Mouse (Mus musculus): ENCODE measurements around the gene Tspear.
A peak's percentile ranks its signal among the peaks of the same experiment; 100 is the strongest.
"Not testable (repeated sequence)": the region's sequence is repeated elsewhere in the genome, so short reads cannot be mapped to it uniquely, and the experiment has no call there.

Gene Tspear

DNA sequence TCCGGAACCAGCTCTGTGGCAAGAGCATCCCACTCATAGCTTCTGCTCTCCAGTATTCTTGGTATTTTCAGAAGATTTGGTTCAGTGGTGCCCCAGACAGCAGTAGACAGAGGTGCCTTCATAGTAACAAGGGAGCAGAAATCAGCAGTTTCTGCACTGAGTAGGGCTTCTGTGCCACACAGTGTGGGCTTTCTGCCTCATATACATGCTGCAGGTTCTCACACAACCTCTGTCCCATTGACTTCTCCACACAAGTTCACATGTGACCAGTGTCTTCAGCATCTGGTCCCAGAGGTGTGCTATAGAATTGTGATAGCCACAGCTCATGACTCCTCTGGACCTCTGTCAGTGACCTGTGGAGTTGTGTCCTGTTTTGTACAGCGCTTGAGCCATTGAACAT lies 102.3 kb downstream of the Tspear start:
- DNase-seq (ENCODE audit: low spot score in 2 of 2), result no peak

DNA sequence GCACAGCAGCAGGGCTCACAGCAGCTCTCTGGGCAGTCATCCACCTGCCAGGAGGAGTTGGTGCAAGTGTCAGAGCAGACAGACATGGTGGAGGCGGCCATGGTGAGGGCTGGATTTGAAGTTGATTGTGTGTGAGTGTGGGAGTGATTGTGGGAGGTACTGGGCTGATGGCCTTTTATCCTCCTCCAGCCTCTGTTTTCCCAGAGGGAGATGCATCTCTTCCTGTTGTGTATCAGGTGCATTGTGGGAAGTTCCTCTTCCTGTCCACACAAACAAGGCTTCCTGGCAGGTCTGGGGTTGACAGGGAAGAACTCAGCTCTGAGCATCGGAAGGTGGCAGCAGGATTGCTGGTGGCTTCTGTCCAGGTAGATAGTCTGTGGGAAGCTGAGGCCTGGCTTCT lies 108.6 kb downstream of the Tspear start, which contains the start of gene Gm9639:
Gene Gm9639, minus strand, starts transcription at position 101 of the 400 bp plus-strand sequence.
- no peak for DNase-seq (ENCODE audit: low spot score in 2 of 2)

DNA sequence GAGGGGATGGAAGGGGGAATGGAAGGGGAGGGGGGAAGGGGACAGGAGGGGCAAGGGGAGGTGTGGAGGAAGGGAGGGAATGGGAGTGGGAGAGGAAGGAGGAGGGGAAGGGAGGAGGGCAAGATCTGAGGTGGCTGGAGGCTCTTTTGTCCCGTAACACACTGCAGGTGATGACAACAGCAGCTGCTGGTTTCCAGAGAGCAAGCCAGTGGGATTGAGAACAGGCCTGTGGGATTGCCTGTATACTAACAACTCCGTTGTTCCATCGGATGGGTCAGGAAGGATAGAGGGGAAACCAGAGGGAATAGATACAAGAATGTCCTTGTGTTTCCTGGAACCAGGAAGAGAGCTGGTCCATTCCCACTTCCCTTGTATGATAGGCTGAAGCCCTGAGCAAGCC lies 111.3 kb downstream of the Tspear start:
- no peak for DNase-seq (ENCODE audit: low spot score in 2 of 2)

DNA sequence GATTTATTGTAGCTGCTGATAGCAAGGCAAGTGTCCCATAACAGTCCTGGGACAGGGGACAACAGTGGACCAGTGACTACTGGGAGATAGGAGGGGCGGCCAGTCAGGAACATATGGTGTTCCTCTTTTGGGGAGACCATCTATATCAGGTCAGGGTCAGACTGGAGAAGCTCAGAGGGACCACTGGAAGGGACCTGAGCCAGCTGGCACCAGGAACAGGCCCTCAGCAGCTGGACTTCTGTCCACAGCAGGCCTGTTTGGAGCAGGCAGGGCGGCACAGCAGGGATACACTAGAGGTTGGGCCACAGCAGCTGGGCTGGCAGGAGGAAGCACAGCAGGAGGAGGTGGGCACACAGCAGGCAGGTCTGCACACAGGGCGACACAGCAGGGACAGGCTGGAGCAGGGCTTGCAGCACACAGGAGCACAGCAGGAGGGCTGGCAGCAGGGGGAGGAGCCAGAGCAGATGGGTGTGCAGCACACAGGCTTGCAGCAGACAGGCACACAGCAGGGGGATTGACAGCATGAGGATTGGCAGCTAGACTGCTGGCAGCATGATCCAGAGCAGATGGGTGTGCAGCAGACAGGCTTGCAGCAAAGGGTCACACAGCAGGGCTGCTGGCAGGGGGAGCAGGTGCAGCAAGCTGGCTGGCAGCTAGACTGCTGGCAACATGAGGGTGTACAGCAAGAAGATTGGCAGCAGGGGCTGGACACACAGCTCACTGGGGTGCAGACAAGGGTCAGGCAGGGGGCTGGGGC lies 112.0 kb downstream of the Tspear start:
- DNase-seq (ENCODE audit: low spot score in 2 of 2), result not testable (repeated sequence)

DNA sequence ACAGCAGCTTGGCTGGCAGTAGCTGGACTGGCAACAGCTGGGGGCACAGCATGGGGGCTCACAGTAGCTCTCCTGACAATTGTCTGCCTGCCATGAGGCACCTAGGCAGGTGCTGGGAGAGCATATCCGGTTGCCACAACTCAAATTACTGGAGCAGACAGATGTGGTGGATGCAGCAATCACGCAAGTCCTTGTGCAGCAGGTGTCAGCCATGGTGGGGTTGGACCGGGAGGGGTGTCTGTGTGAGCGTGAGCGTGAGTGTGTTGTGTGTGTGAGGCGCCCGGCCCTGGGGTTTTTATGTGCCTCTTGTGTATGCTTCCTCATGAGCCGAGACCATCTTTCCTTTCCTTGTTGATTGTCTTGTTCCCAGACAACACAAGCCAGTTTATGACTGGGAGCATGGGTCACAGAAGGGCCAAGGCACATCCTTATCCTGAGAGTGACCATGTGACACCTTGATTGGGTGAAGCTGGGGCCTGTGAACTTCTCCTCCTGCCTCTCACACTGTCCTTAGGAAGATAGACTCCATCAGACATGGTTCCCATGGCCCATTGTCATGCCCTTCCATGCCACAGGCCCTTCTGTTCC lies 112.6 kb downstream of the Tspear start, which contains the start of gene Gm19668:
Gene Gm19668, minus strand, starts transcription at position 213 of the 588 bp plus-strand sequence.
- no peak for DNase-seq (ENCODE audit: low spot score in 2 of 2)

DNA sequence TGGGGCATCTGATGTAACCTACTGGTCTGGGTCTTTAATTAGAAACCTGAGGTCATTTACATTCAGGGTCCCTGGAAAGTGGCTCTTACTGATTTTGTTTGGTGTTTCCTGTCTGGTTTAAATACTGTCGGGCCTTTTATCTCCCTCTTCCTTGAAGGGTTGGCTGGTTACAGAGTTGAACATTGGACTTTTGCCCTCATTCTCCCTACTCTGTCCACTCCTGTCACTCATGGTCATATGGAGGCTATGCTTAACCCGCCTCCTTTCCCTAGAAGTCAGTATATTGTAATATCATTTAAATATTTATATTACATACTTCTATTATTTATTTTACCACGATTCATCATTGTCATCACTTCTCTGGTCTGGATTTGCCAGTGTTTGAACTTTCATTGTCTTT lies 117.7 kb downstream of the Tspear start:
- no peak for DNase-seq (ENCODE audit: low spot score in 2 of 2)

DNA sequence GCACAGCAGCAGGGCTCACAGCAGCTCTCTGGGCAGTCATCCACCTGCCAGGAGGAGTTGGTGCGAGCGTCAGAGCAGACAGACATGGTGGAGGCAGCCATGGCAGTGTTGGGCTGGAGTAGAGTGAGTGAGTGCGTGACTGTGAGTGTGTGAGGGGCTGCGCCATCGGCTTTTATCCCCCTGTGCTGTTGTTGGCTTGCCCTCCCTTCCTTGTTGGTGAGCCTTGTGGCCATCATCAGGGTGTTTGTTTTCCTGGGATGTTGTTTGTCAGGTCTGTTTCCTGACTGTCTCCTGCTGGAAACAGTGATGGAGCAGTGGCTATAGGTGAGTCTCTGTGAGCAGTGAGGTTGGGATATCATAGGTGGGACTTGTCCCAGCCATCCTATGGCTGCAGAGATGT lies 125.4 kb downstream of the Tspear start, which contains the start of gene Gm9507:
Gene Gm9507, minus strand, starts transcription at position 101 of the 400 bp plus-strand sequence.
- no peak for DNase-seq (ENCODE audit: low spot score in 2 of 2)

DNA sequence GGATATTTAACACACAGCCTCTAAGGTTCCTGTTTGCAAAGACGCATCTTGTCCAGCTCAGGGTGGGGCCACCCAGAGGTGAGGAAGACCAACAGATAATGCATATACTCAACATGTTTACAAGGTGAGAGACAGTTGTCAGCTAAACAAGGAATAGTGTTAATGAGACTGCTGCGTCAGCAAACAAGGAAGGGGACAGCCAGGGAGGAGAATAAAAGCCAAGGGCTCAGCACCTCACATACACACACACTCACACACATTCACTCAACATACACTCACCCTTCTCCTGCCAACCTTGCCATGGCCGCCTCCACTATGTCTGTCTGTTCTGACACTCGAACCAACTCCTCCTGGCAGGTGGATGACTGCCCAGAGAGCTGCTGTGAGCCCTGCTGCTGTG lies 128.0 kb downstream of the Tspear start, which contains the start of gene Gm2696:
Gene Gm2696, plus strand, starts transcription at position 301 of the 400 bp plus-strand sequence.
- DNase-seq (ENCODE audit: low spot score in 2 of 2), result no peak

DNA sequence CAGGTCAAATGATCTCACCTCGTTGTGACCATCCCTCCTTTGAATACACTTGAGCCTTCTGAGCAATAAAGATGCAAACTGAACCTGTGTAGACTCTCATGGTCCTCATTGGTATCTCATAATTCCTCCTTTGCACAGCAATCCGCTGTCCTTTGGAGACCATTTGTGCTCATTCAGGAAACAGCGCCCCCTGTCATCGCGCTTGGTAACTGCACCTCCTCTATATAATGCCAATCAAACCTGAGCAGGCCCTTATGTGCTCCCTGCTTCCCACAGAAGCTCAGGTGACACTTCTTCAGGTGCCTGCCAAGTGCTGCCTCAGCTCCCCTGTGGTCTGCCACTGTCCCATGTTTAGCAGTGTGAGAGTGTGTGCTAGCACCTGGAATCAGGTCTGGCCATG lies 129.1 kb downstream of the Tspear start:
- peak; percentile 14 to 50 for DNase-seq (ENCODE audit: low spot score in 2 of 2)

DNA sequence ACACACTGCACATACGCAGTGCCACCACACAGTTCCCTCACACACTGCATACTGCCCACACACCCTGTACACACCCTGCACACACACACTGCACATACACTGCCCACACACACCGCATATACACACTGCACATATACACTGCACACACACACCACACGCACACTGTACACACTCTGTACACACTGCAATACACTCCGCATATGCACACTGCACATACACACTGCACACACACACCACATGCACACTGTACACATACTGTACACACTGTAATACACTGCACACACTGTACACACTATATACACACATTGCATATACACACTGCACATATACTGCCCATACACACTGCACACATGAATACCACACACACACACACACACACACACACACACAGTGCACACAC lies 132.2 kb downstream of the Tspear start:
- no peak for DNase-seq (ENCODE audit: low spot score in 2 of 2)

DNA sequence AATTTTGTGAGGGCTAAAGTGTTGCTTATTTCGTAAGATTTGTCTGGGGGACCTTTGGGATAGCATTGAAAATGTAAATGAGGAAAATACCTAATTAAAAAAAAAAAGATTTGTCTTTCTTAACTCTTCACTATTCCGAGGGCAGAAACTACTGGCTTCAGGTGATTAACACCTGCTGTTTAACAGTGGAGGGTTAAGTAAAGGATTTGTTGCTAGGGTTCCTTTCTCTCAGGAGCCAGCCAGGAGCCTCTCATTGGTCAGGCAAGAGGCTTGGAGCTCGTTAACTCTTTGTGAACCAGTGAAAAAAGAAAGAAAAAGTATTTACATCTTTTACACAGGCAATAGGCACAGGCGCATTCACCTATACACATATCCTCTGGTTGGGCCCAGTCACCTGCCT lies 132.8 kb downstream of the Tspear start:
- no peak for DNase-seq (ENCODE audit: low spot score in 2 of 2)

DNA sequence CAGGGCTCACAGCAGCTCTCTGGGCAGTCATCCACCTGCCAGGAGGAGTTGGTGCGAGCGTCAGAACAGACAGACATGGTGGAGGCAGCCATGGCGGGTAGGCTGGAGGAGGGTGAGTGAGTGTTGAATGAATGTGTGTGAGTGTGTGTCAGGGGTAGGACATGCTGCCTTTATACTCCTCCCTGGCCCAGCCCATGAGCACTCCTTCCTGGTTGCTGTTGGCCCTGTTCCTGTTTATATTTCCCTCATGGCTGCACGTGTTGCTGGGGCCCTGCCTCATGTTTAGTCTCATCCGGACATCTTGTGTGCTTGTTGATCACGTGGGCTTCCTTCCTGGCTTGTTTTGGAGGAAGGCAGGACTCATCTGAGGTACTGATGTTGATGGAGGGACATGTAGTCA lies 140.6 kb downstream of the Tspear start, which contains the start of gene Krtap10-4:
Gene Krtap10-4, minus strand, starts transcription at position 145 of the 400 bp plus-strand sequence.
- no peak for DNase-seq (ENCODE audit: low spot score in 2 of 2)

DNA sequence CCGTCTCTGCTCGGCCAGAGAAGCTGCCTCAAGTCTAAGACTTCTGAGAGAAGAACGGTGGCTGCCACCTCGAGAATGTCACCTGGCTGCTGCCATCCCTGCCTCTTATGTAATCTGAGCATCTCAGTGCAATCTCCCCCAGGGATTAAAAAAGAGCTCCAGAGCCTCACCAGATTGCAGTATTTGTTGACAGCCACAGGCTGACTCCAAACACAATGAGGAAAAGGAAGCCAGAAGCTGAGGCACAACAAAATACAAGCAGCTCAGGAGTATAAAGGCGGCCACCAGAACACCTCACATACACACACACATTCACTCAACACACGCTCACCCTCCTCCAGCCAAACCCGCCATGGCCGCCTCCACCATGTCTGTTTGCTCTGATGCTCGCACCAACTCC lies 149.3 kb downstream of the Tspear start, which contains the start of gene Krtap10-10:
Gene Krtap10-10, plus strand, starts transcription at position 301 of the 400 bp plus-strand sequence.
- DNase-seq (ENCODE audit: low spot score in 2 of 2), result no peak

DNA sequence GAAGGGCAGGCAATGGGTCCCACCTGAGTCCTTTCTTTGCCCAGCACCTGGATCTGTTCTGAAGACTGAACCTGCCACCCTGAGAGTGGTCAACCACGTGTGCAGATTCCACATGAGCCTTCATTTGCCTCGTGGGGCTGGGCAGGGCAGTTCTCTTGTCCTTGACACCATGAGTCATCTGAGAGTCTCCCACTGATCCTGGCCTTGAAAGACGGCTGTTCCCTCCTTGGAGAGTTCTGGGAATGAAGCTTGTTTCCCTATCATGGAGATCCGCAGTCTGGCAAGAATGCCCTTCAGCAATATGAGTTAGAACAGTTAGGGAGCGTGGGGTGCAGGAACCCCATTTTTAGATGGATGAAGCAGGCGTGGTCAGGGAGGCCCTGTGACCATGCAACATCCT lies 152.6 kb downstream of the Tspear start:
- DNase-seq (ENCODE audit: low spot score in 2 of 2), result no peak

DNA sequence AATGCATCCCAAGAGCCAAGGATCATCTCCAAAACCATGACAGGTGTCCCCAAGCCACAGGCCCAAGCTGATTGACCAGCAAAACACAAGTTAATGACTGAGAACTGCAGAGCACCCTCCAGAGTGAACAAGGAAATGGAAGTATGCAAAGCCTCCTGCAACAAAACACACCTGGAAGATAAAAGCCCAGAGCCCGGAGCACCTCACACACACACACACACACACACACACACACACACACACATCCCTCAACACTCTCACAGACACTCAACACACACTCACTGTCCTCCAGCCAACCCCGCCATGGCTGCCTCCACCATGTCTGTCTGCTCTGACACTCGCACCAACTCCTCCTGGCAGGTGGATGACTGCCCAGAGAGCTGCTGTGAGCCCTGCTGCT lies 160.1 kb downstream of the Tspear start, which contains the start of gene Gm36176:
Gene Gm36176, plus strand, starts transcription at position 301 of the 400 bp plus-strand sequence.
- no peak for DNase-seq (ENCODE audit: low spot score in 2 of 2)

DNA sequence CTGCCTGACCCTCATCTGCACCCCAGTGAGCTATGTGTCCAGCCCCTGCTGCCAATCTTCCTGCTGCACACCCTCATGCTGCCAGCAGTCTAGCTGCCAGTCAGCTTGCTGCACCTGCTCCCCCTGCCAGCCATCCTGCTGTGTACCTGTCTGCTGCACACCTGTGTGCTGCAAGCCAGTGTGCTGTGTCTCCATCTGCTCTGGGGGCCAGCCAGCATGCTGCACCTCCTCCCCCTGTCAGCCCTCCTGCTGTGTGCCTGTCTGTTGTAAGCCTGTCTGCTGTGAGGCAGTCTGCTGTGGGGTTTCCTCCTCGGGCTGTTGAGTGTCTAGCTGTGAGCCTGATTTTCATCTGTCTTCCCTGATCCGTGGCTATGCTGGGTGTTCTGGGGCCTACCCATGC lies 160.6 kb downstream of the Tspear start:
- no peak for DNase-seq (ENCODE audit: low spot score in 2 of 2)

DNA sequence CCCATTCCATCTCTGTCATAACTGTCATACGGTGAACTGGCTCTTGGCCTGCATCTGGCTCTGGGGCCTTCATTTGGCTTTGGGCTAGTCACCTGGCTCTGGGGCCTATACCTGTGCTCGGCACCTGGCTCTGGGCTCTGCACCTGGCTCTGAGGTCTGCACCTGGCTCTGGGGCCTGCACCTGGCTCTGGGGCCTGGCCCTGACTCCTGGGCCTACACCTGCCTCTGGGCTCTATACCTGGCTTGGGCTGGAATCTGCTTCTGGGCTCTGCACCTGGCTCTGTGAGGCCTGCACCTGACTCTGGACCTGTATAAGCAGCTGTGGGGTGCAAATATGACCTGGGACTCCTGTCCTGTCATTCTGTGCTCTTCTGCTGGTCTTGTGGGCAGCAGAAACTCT lies 161.2 kb downstream of the Tspear start:
- DNase-seq (ENCODE audit: low spot score in 2 of 2), result no peak

DNA sequence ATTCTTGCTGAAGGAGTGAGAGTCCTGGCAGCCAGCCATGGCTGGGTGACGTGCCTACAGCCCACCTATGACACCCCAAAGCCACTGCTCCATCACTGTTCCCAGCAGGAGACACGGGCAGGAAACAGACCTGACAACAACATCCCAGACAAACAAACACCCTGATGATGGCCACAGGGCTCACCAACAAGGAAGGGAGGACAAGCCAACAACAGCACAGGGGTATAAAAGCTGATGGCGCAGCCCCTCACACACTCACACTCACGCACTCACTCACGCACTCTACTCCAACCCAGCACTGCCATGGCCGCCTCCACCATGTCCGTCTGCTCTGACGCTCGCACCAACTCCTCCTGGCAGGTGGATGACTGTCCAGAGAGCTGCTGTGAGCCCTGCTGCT lies 166.2 kb downstream of the Tspear start, which contains the start of gene Gm10318:
Gene Gm10318, plus strand, starts transcription at position 301 of the 400 bp plus-strand sequence.
- DNase-seq (ENCODE audit: low spot score in 2 of 2), result no peak

DNA sequence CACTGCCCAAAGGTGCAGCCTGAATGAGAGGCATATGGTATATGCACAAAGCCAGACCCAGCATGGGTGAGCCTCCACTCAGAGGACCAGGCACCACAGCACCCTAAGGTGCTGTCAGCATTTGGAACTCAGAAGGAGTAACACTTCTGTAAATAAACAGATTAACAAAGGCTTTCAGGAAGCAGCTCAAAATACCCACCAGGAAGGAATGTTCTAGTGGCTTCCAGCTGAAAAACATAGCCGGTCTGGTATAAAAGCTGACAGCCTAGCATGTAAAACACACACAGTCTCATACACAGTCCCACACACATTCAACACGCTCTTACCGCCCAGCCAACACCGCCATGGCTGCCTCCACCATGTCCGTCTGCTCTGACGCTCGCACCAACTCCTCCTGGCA lies 175.3 kb downstream of the Tspear start, which contains the start of gene Gm3285:
Gene Gm3285, plus strand, starts transcription at position 301 of the 400 bp plus-strand sequence.
- no peak for DNase-seq (ENCODE audit: low spot score in 2 of 2)

DNA sequence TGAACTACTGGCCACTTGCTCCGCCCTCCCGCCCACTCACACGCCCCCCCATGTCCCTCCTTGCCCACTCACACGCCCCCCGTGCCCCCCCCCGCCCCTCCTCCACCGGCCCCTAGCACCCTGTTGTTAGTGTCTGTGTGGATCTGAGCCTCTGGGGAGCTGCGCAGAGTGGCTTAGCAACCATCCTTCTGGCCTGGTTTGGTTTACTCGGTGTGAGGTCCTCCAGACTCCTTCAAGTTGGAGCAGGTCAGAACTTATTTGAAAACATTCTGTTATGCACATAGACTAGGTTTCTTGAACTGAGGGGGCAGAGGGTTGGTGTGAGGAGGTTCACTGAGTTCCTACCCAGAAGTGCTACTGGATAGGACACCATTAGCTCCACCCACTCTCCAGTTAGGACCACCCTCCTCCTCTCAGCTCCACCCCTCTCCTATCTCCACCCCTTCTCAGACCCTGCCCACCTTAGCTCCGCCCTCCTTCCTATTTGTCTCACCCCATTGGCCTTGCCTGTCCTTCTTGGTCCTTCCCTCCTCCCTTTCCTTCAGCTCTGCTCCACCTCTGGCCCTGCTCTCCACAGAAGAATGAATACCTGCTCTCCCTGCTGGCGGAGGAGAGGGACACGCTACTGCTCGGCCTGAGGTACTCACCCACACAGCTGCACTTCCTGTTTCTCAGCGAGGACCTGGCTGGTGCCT lies 177.8 kb downstream of the Tspear start:
- DNase-seq (ENCODE audit: low spot score in 2 of 2), result peak in 1 of 2 experiments; percentile 47

DNA sequence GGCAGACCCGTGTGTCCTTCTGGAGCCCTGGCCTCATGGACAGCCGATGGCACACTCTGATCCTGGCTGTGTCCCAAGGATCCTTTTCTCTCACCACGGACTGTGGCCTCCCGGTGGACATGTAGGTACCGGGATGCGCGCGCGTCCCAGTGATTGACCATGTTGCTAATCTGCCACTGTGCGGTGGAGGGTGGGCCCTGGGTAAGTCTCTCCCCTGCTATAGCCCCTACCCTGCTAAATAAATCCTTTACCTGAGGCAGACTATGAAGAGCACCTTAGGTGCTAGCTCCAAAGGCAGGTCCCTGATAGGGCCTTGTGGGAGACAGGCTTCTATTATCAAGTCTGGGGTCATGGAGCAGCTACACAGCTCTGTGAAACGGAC lies 178.4 kb downstream of the Tspear start:
- no peak for DNase-seq (ENCODE audit: low spot score in 2 of 2)

DNA sequence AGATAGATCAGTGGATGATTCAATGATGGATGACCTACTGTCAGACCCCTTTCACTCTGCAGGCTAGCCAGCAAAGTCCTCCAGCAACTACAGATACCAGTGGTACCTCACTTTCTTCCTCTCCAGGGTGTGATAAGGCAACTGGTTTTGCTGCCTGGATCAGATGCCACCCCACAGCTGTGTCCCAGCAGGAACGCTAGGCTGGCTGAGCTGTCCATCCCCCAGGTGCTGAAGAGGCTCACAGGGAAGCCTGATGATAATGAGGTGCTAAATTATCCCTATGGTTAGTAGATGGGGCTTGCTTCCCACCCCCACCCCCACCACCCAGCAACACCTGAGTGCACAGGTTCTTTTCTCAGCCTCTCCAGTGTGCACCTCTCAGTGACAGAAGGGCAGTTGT lies 181.2 kb downstream of the Tspear start:
- DNase-seq (ENCODE audit: low spot score in 2 of 2), result no peak
